Comparison of ENCODE assay signal across 22 mouse cellular contexts in genomic region chr10:117238603-117239002, GRCm38 (mm10). TPM values are rescaled to one million over a fixed set of nuclear protein-coding genes. Genes with fewer than 3 reads are reported as not detected.
"Had no signal": no experiment of that assay in that cellular context is flagged by ENCODE, and none has a peak within 500 bp of the region (broad histone marks: within the 10 kb centered on the region; RNA-seq: fewer than 3 reads in every experiment).

TSS of gene 9530003J23Rik (minus strand) at chr10:117238703.

- DNase-seq: left cerebral cortex, postnatal 4 days; liver; liver, embryonic 13.5 days; liver, postnatal 0 days; lung, adult 18-20 months; lung, adult 2 months; lung, embryonic 14.5 days; lung, postnatal 10 days; lung, postnatal 14 days; lung, postnatal 36 days; lung, postnatal 4 days; midbrain, embryonic 14.5 days had no signal

RNA-seq across cellular contexts. Expression of gene 9530003J23Rik, which starts in this region (rescaled TPM):
- total RNA-seq: left cerebral cortex, postnatal 10 days; left cerebral cortex, postnatal 14 days; left cerebral cortex, postnatal 25 days; left cerebral cortex, postnatal 36 days; left cerebral cortex, postnatal 4 days; liver, adult 2 months; megakaryocyte progenitor cell, adult 5-6 weeks; megakaryocyte, adult 5-6 weeks; megakaryocyte-erythroid progenitor cell, adult 5-6 weeks; midbrain, postnatal 0 days; monocyte, adult 5-6 weeks had no signal
